Mouse (Mus musculus): ENCODE results near the gene Cd177. TPM values are rescaled to one million over a fixed set of nuclear protein-coding genes. Genes with fewer than 3 reads are reported as not detected.

The Cd177 gene
- total and polyA plus RNA-seq, 3 experiments, result 0.03 TPM; not detected in 2

GRCm38 (mm10) chr7:24776145-24776544 lies 16.0 kb upstream of the Cd177 start:
- Histone ChIP-seq H3K9me3 (replicated peaks) (no peaks in the 10 kb centered on the region), H3K27me3 (ENCODE audit: insufficient read depth, low read length) (peaks cover 2% of the 10 kb centered on the region; the same call in 1 of the 2 replicates), H3K4me1 (ENCODE audit: insufficient read depth, low read depth, low read length) (no peaks in the 10 kb centered on the region), H3K4me3 (ENCODE audit: low read depth, low read length) (no peak overlapping the region), H3K36me3 (replicated peaks) (no peaks in the 10 kb centered on the region)
- DNase-seq (ENCODE audit: low spot score), result no peak
- no peak for ATAC-seq (ENCODE audit: extremely low read depth, insufficient number of reproducible peaks, low FRiP score, poor library complexity, severe bottlenecking)
- TF ChIP-seq TAL1 (conservative IDR thresholded peaks at IDR 0.05; ENCODE audit: low read depth, low read length) (no peak), POLR2AphosphoS5 (IDR thresholded peaks at IDR 0.05; ENCODE audit: insufficient replicate concordance, low read depth, low read length) (no peak), CTCF (IDR thresholded peaks at IDR 0.05; ENCODE audit: low read depth, low read length) (no peak), GATA2 (IDR thresholded peaks at IDR 0.05; ENCODE audit: borderline replicate concordance, low read depth, low read length) (no peak), GATA1 (IDR thresholded peaks at IDR 0.05; ENCODE audit: borderline replicate concordance, low read length) (no peak)

DNA sequence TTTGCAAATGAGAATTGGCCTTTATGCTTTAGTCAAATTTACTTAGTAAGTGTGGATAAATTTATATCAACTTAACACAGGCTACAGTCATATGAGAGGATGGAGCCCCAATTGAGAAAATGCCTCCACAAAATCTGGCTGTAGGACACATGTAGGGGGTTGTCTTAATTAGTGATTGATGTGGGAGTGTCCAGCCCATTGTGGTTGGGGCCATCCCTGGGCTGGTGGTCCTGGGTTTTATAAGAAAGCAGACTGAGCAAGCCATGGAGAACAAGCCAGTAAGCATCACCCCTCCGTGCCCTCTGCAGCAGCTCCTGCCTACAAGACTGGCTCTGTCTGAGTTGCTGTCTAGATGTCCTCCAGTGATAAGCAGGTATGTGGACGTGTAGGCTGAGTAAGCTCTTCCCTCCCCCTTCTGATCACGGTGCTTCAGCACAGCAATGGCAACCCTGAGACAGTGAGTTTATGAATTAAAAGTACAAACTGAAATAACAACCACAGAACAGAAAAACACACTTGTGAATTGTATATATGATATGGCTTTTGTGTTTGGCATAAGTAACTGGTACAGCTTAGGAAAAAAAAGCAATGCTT lies 13.9 kb upstream of the Cd177 start:
- no peak for ATAC-seq (ENCODE audit: extremely low read depth, insufficient number of reproducible peaks, low FRiP score, poor library complexity, severe bottlenecking)
- Histone ChIP-seq H3K36me3 (replicated peaks) (no peaks in the 10 kb centered on the region), H3K4me1 (ENCODE audit: insufficient read depth, low read depth, low read length) (no peaks in the 10 kb centered on the region), H3K27me3 (ENCODE audit: insufficient read depth, low read length) (no peaks in the 10 kb centered on the region), H3K9me3 (replicated peaks) (no peaks in the 10 kb centered on the region), H3K4me3 (ENCODE audit: low read depth, low read length) (no peak overlapping the region)
- no peak for DNase-seq (ENCODE audit: low spot score)
- TF ChIP-seq TAL1 (conservative IDR thresholded peaks at IDR 0.05; ENCODE audit: low read depth, low read length) (no peak), GATA1 (IDR thresholded peaks at IDR 0.05; ENCODE audit: borderline replicate concordance, low read length) (no peak), CTCF (IDR thresholded peaks at IDR 0.05; ENCODE audit: low read depth, low read length) (no peak), POLR2AphosphoS5 (IDR thresholded peaks at IDR 0.05; ENCODE audit: insufficient replicate concordance, low read depth, low read length) (no peak), GATA2 (IDR thresholded peaks at IDR 0.05; ENCODE audit: borderline replicate concordance, low read depth, low read length) (no peak)

- no peak for DNase-seq (ENCODE audit: low spot score)
- TF ChIP-seq TAL1 (conservative IDR thresholded peaks at IDR 0.05; ENCODE audit: low read depth, low read length) (no peak), CTCF (IDR thresholded peaks at IDR 0.05; ENCODE audit: low read depth, low read length) (no peak)
These were observed 11.2 kb upstream of the Cd177 start for GRCm38 (mm10) chr7:24771361-24771760.

DNA sequence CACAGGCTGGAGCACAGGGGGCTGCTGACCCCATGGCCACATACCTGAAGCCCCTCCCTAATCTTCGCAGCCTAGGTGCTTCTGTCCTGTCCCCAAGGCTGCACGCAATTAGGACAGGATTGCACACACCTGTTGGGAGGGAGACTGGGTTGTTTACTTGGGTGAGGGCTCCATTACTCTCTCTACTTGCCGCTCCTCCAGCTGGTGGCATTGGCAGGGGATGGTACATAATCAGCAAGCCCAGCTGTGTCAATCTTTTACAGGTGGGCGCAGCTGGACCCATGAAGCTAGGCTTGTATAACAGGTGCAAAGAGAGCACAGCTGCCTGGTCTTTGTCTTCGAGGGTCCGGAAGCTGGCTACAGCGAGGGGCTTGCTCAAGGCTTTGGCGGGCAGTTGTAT lies 2.5 kb upstream of the Cd177 start:
- Histone ChIP-seq H3K4me3 (ENCODE audit: low read depth, low read length) (no peak overlapping the region), H3K9me3 (replicated peaks) (no peaks in the 10 kb centered on the region), H3K27me3 (ENCODE audit: insufficient read depth, low read length) (peaks cover 4% of the 10 kb centered on the region; the same call in 1 of the 2 replicates), H3K36me3 (replicated peaks) (no peaks in the 10 kb centered on the region), H3K4me1 (ENCODE audit: insufficient read depth, low read depth, low read length) (no peaks in the 10 kb centered on the region)
- DNase-seq (ENCODE audit: low spot score) (no peak), ATAC-seq (ENCODE audit: extremely low read depth, insufficient number of reproducible peaks, low FRiP score, poor library complexity, severe bottlenecking) (no peak)
- no peak for TF ChIP-seq GATA2 (IDR thresholded peaks at IDR 0.05; ENCODE audit: borderline replicate concordance, low read depth, low read length)
- TF ChIP-seq TAL1 (conservative IDR thresholded peaks at IDR 0.05; ENCODE audit: low read depth, low read length), result no peak

More at GRCm38 (mm10) chr7:24771361-24771760, 11.2 kb upstream of the Cd177 start:
- Histone ChIP-seq H3K36me3 (replicated peaks) (no peaks in the 10 kb centered on the region), H3K4me1 (ENCODE audit: insufficient read depth, low read depth, low read length) (no peaks in the 10 kb centered on the region), H3K27me3 (ENCODE audit: insufficient read depth, low read length) (no peaks in the 10 kb centered on the region), H3K4me3 (ENCODE audit: low read depth, low read length) (no peak overlapping the region), H3K9me3 (replicated peaks) (no peaks in the 10 kb centered on the region)
- ATAC-seq (ENCODE audit: extremely low read depth, insufficient number of reproducible peaks, low FRiP score, poor library complexity, severe bottlenecking), result no peak

- H3K36me3 ChIP-seq (replicated peaks), result no peaks in the 10 kb centered on the region
- H3K9me3 ChIP-seq (replicated peaks), result no peaks in the 10 kb centered on the region
- TF ChIP-seq TAL1 (conservative IDR thresholded peaks at IDR 0.05; ENCODE audit: low read depth, low read length), result no peak
- no peak for TF ChIP-seq GATA1 (IDR thresholded peaks at IDR 0.05; ENCODE audit: borderline replicate concordance, low read length)
- TF ChIP-seq POLR2AphosphoS5 (IDR thresholded peaks at IDR 0.05; ENCODE audit: insufficient replicate concordance, low read depth, low read length), result no peak
- no peak for ATAC-seq (ENCODE audit: extremely low read depth, insufficient number of reproducible peaks, low FRiP score, poor library complexity, severe bottlenecking)
- no peaks in the 10 kb centered on the region for H3K4me1 ChIP-seq (ENCODE audit: insufficient read depth, low read depth, low read length)
- peaks cover 4% of the 10 kb centered on the region; the same call in 1 of the 2 replicates for H3K27me3 ChIP-seq (ENCODE audit: insufficient read depth, low read length)
- no peak overlapping the region for H3K4me3 ChIP-seq (ENCODE audit: low read depth, low read length)
- DNase-seq (ENCODE audit: low spot score), result no peak
These were observed 1.1 kb upstream of the Cd177 start for GRCm38 (mm10) chr7:24761161-24761560.

- H3K4me3 ChIP-seq (ENCODE audit: low read depth, low read length), result no peak overlapping the region
- H3K9me3 ChIP-seq (replicated peaks), result no peaks in the 10 kb centered on the region
- no peaks in the 10 kb centered on the region for H3K4me1 ChIP-seq (ENCODE audit: insufficient read depth, low read depth, low read length)
- ATAC-seq (ENCODE audit: extremely low read depth, insufficient number of reproducible peaks, low FRiP score, poor library complexity, severe bottlenecking), result no peak
- no peaks in the 10 kb centered on the region for H3K36me3 ChIP-seq (replicated peaks)
- TF ChIP-seq TAL1 (conservative IDR thresholded peaks at IDR 0.05; ENCODE audit: low read depth, low read length), result no peak
- no peak for TF ChIP-seq GATA2 (IDR thresholded peaks at IDR 0.05; ENCODE audit: borderline replicate concordance, low read depth, low read length)
- TF ChIP-seq CTCF (IDR thresholded peaks at IDR 0.05; ENCODE audit: low read depth, low read length), result no peak
- no peak for TF ChIP-seq POLR2AphosphoS5 (IDR thresholded peaks at IDR 0.05; ENCODE audit: insufficient replicate concordance, low read depth, low read length)
- no peak for DNase-seq (ENCODE audit: low spot score)
- H3K27me3 ChIP-seq (ENCODE audit: insufficient read depth, low read length), result peaks cover 4% of the 10 kb centered on the region; the same call in 1 of the 2 replicates
These were observed 1.6 kb downstream of the Cd177 start for GRCm38 (mm10) chr7:24758520-24758919.

GRCm38 (mm10) chr7:24753476-24753875 lies 6.6 kb downstream of the Cd177 start:
- Histone ChIP-seq H3K4me3 (ENCODE audit: low read depth, low read length) (no peak overlapping the region), H3K36me3 (replicated peaks) (no peaks in the 10 kb centered on the region), H3K9me3 (replicated peaks) (no peaks in the 10 kb centered on the region), H3K27me3 (ENCODE audit: insufficient read depth, low read length) (peaks cover 4% of the 10 kb centered on the region; the same call in 1 of the 2 replicates), H3K4me1 (ENCODE audit: insufficient read depth, low read depth, low read length) (no peaks in the 10 kb centered on the region)
- no peak for TF ChIP-seq GATA1 (IDR thresholded peaks at IDR 0.05; ENCODE audit: borderline replicate concordance, low read length)
- TF ChIP-seq CTCF (IDR thresholded peaks at IDR 0.05; ENCODE audit: low read depth, low read length), result no peak
- no peak for TF ChIP-seq POLR2AphosphoS5 (IDR thresholded peaks at IDR 0.05; ENCODE audit: insufficient replicate concordance, low read depth, low read length)
- no peak for TF ChIP-seq TAL1 (conservative IDR thresholded peaks at IDR 0.05; ENCODE audit: low read depth, low read length)
- TF ChIP-seq GATA2 (IDR thresholded peaks at IDR 0.05; ENCODE audit: borderline replicate concordance, low read depth, low read length), result no peak
- ATAC-seq (ENCODE audit: extremely low read depth, insufficient number of reproducible peaks, low FRiP score, poor library complexity, severe bottlenecking), result no peak
- DNase-seq (ENCODE audit: low spot score), result no peak

Data from G1E (cell line).